Mouse (Mus musculus) C2C12 (cell line): Measurements from ENCODE around the gene Gja5. TPM values are rescaled to one million over a fixed set of nuclear protein-coding genes. Genes with fewer than 3 reads are reported as not detected.

ENCODE experiments used
- H3K27me3 ChIP-seq: one replicate; pipeline ENCODE4 v1.6.1; 2011; ENCODE audit not compliant: control insufficient read depth, insufficient read depth, insufficient read length
- H3K36me3 ChIP-seq: one replicate; pipeline ENCODE4 v1.6.1; 2011; ENCODE audit not compliant: control insufficient read depth, insufficient read depth
- H3K4me3 ChIP-seq: one replicate; pipeline ENCODE4 v1.5.1; 2011; ENCODE audit warnings: mild to moderate bottlenecking, control low read depth; ENCODE audit not compliant: poor library complexity, insufficient read depth, severe bottlenecking
- H3K79me2 ChIP-seq: one replicate; pipeline ENCODE4 v1.6.1; 2011; ENCODE audit not compliant: control insufficient read depth, insufficient read depth
- H3K79me3 ChIP-seq: one replicate; pipeline ENCODE4 v1.6.1; 2011; ENCODE audit warnings: low read depth, control low read depth
- H3ac ChIP-seq: one replicate; pipeline ENCODE3; 2011; ENCODE audit warnings: low read depth; ENCODE audit not compliant: control insufficient read depth, insufficient read length
- CEBPB ChIP-seq: IDR thresholded peaks from one replicate; pipeline ENCODE4 v1.6.1; 2011; ENCODE audit warnings: low read depth, mild to moderate bottlenecking, control low read depth, moderate library complexity
- CTCF ChIP-seq: IDR thresholded peaks from one replicate; pipeline ENCODE4 v1.5.1; 2011; ENCODE audit not compliant: control insufficient read depth, insufficient read depth, insufficient read length
- FOSL1 ChIP-seq: IDR thresholded peaks from one replicate; pipeline ENCODE4 v1.8.0; 2011; ENCODE audit warnings: mild to moderate bottlenecking, low read length; ENCODE audit not compliant: poor library complexity, insufficient read depth, severe bottlenecking
- MAX ChIP-seq: IDR thresholded peaks from one replicate; pipeline ENCODE4 v1.6.1; 2011; ENCODE audit warnings: mild to moderate bottlenecking, control low read depth
- MYOD1 ChIP-seq: IDR thresholded peaks from one replicate; pipeline ENCODE4 v1.6.1; 2011; ENCODE audit warnings: low read depth; ENCODE audit not compliant: control insufficient read depth, insufficient read length
- MYOG ChIP-seq: IDR thresholded peaks from one replicate; pipeline ENCODE4 v1.6.1; 2011; ENCODE audit not compliant: control insufficient read depth, insufficient read length; ENCODE audit errors: extremely low read depth
- USF1 ChIP-seq: IDR thresholded peaks from one replicate; pipeline ENCODE4 v1.6.1; 2011; ENCODE audit warnings: low read depth, mild to moderate bottlenecking, control low read depth, moderate library complexity
- polyA plus RNA-seq: library from polyadenylated mRNA; unstranded; fragments of >200 nt; fragmentation: generic; extraction: Trizol; gene quantifications from one replicate; pipeline ENCODE4 v1.2.1, GENCODE M21; 2012; ENCODE audit warnings: missing spikeins

The Gja5 gene
- polyA plus RNA-seq, 1 experiment, result 0.12 TPM

- no peaks in the 10 kb centered on the region for H3K36me3 ChIP-seq
- no peak overlapping the region for H3K4me3 ChIP-seq
- TF ChIP-seq MYOG (no peak), CTCF (no peak), FOSL1 (no peak), USF1 (no peak), MYOD1 (no peak), CEBPB (no peak), MAX (no peak)
- no peak overlapping the region for H3ac ChIP-seq
- no peaks in the 10 kb centered on the region for H3K79me2 ChIP-seq
- no peaks in the 10 kb centered on the region for H3K79me3 ChIP-seq
- no peaks in the 10 kb centered on the region for H3K27me3 ChIP-seq
These were observed 66.5 kb downstream of the Gja5 start for GRCm38 (mm10) chr3:96970986-96971385.

GRCm38 (mm10) chr3:96974467-96974866 lies 70.0 kb downstream of the Gja5 start:
- H3ac ChIP-seq, result no peak overlapping the region
- no peaks in the 10 kb centered on the region for H3K27me3 ChIP-seq

DNA sequence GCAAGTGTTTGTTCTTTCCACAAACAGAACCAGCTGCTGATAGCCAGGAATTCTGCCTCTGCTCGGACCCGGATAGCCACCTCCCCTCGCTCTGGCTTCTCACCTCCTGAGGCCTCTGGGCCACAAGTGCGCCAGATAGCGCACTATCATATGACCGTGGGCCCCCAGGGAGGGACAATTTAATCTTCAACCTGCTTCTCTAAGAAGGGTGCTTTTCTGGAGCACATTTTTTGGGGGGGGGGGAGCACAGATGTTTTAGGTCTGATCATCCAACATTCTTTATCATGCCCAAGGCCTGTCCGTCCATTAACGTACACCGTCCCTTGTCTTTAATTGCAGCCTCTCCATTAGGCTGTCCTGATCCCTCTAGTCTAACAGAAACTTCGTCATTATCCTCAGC lies 71.1 kb downstream of the Gja5 start:
- H3K4me3 ChIP-seq, result no peak overlapping the region
- no peaks in the 10 kb centered on the region for H3K79me2 ChIP-seq
- H3ac ChIP-seq, result no peak overlapping the region
- H3K36me3 ChIP-seq, result no peaks in the 10 kb centered on the region
- H3K79me3 ChIP-seq, result no peaks in the 10 kb centered on the region
- H3K27me3 ChIP-seq, result no peaks in the 10 kb centered on the region
- TF ChIP-seq MYOG (no peak), USF1 (no peak), CEBPB (no peak), MYOD1 (no peak), MAX (no peak), CTCF (no peak)

More at GRCm38 (mm10) chr3:96974467-96974866, 70.0 kb downstream of the Gja5 start:
- H3K79me3 ChIP-seq, result no peaks in the 10 kb centered on the region
- no peaks in the 10 kb centered on the region for H3K36me3 ChIP-seq
- H3K4me3 ChIP-seq, result no peak overlapping the region
- TF ChIP-seq CEBPB (no peak), CTCF (no peak), MYOD1 (no peak), MYOG (no peak)
- H3K79me2 ChIP-seq, result no peaks in the 10 kb centered on the region

GRCm38 (mm10) chr3:96977507-96977906 lies 73.0 kb downstream of the Gja5 start:
- Histone ChIP-seq H3K79me2 (no peaks in the 10 kb centered on the region), H3K79me3 (no peaks in the 10 kb centered on the region), H3K27me3 (no peaks in the 10 kb centered on the region), H3K4me3 (no peak overlapping the region), H3K36me3 (no peaks in the 10 kb centered on the region), H3ac (no peak overlapping the region)
- TF ChIP-seq USF1, result no peak
- no peak for TF ChIP-seq CEBPB
- no peak for TF ChIP-seq FOSL1
- no peak for TF ChIP-seq CTCF
- no peak for TF ChIP-seq MYOG
- no peak for TF ChIP-seq MYOD1
- TF ChIP-seq MAX, result no peak

- no peaks in the 10 kb centered on the region for H3K27me3 ChIP-seq
- H3K79me2 ChIP-seq, result no peaks in the 10 kb centered on the region
- no peak overlapping the region for H3K4me3 ChIP-seq
- no peak for TF ChIP-seq FOSL1
- TF ChIP-seq CEBPB, result no peak
- TF ChIP-seq MYOD1, result no peak
- TF ChIP-seq USF1, result no peak
- TF ChIP-seq MYOG, result no peak
- TF ChIP-seq MAX, result no peak
- TF ChIP-seq CTCF, result no peak
- no peaks in the 10 kb centered on the region for H3K36me3 ChIP-seq
- H3K79me3 ChIP-seq, result no peaks in the 10 kb centered on the region
- H3ac ChIP-seq, result no peak overlapping the region
These were observed 74.0 kb downstream of the Gja5 start for GRCm38 (mm10) chr3:96978469-96978868.

DNA sequence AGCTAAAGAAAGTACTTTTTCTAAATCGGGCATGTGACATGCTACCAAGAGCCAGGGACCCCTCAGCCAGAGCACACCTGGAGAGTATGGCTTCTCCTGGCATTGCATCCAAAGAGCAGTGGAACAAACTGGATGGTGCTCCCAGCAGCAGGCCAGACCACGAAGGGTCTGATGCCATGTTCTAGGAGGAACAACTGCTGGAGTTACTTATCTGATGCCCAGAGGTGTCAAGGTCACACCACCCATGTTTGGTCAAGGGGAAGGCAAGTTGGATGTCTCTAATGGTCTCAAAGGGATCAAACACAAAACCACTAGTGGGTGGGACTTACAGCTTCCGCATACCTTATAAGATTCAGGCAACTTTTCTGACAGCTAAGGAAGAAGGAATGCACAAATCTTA lies 74.5 kb downstream of the Gja5 start:
- H3K36me3 ChIP-seq, result no peaks in the 10 kb centered on the region

More for the DNA sequence above, 74.5 kb downstream of the Gja5 start:
- Histone ChIP-seq H3K4me3 (no peak overlapping the region), H3K27me3 (no peaks in the 10 kb centered on the region), H3ac (no peak overlapping the region), H3K79me2 (no peaks in the 10 kb centered on the region), H3K79me3 (no peaks in the 10 kb centered on the region)
- TF ChIP-seq CEBPB (no peak), MAX (no peak), CTCF (no peak), USF1 (no peak), MYOG (no peak), FOSL1 (no peak)
